Mouse (Mus musculus) v-Abl transformed pro-B cells (cell line): ENCODE results near the gene Clec12b.
"Not testable (repeated sequence)": the region's sequence is repeated elsewhere in the genome, so short reads cannot be mapped to it uniquely, and the experiment has no call there.

ENCODE experiments used
- in situ Hi-C, 2 experiments: fragments of 400-800 bp; cut with MboI; formaldehyde crosslinking; loops; one replicate each; pipeline ENCODE4 v1.15.1; 2025; ENCODE audit not compliant: unreplicated experiment in 2 of 2

The Clec12b gene

GRCm38 (mm10) chr6:129380454-129380853, 5.2 kb downstream of the Clec12b start:
- in situ Hi-C loops, result loop anchor here in 1 of 2 experiments (25.0 kb wide), 2 partner anchors 707 to 1982 kb away; partner anchors contain the start of gene Styk1

DNA sequence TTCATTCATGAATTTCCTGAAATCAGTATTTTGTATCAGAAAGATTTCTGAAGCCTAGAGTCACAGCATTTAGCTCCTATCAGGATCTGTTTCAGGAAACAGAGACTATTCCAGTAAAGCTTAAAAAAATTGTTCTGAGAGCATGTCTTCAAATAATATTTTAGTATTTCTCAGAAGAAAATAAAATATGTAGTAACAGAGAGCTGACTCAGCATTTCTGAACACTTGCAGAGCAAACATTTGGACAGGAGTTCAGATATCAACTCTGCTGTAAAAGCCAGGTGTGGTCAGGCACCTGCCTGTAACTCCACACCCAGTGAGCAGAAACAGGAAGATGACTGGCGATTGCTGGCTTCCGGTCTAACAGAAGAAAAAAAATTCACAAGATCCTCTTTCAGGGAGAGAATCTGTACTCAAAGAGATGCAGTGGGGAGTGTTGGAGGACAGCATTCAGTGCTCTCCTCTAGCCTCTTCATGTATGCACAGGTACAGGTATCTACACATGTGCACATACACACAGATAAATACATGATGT, 10.7 kb downstream of the Clec12b start:
- in situ Hi-C loops, result loop anchor here in 1 of 2 experiments (25.0 kb wide), 2 partner anchors 712 to 1987 kb away; partner anchors contain the start of gene Styk1

GRCm38 (mm10) chr6:129369374-129370132, 16.1 kb downstream of the Clec12b start:
- in situ Hi-C loops, result loop anchor here (5.0 to 10.0 kb wide), 6 partner anchors 37 to 767 kb away; partner anchors contain the start of gene 4922502D21Rik (in 2 of the 2)

DNA sequence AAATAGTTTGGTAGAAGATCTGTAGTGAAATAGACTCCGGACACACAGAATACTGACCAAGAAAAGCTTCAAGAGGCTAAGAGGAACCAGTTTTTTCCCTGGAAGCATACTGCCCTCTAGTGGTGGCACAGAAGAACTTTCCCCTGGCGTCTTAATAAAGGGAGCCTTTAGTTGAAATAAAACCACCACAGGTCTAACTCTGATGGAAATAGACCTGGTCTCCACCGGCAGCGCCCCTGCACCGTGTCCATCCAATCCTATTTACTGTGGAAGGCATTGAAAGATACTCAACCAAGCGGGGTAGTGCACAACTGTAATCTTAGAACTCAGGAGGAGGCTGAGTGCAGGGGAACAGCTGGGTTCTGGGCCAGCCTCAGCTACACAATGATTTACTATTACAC, 19.7 kb downstream of the Clec12b start:
- in situ Hi-C loops, result loop anchor here (5.0 to 10.0 kb wide), 6 partner anchors 34 to 764 kb away; partner anchors contain the start of gene 4922502D21Rik (in 2 of the 2)

DNA sequence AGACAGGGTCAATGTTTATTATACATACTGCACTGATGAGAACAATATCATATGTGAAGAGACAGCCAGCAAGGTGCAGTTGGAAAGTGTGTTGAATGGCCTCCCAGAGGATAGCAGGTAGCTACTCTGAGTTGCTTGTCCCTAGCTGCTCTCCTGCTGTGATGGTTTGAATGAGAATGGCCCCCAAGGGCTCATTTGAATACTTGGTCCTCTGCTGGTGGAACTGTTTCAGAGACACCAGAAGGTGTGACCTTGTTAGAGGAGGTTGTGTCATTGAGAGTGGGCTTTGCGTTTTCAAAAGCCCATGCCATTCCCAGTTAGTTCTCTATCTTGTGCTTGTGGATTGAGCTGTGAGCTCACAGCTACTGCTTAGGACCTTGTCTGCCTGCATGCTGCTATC, 21.7 kb downstream of the Clec12b start:
- in situ Hi-C loops, result loop anchor here (10.0 kb wide), 3 partner anchors 49 to 759 kb away; no protein-coding TSS in a partner anchor

- in situ Hi-C loops, result no loop called here
Measured at GRCm38 (mm10) chr6:129359515-129359914, 26.2 kb downstream of the Clec12b start.

DNA sequence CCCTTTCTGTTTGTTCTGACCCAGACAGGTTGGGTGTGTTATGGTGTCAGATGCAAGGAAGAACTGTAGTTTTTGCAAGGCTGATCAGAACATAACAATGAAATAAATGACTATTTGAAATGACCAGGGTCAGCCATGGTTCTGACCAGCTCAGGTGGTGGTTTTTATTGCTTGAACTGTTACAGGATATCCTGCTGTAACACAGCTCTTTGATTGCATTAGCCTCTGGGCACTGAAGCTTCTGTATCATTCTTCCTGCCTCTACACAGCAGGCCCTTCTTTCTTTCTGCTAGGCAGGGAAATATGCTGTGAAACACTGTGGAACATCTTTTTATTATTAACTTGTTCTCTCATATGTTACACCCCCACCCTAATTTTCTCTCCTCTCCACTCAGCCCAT, 29.2 kb downstream of the Clec12b start:
- in situ Hi-C loops, result no loop called here

DNA sequence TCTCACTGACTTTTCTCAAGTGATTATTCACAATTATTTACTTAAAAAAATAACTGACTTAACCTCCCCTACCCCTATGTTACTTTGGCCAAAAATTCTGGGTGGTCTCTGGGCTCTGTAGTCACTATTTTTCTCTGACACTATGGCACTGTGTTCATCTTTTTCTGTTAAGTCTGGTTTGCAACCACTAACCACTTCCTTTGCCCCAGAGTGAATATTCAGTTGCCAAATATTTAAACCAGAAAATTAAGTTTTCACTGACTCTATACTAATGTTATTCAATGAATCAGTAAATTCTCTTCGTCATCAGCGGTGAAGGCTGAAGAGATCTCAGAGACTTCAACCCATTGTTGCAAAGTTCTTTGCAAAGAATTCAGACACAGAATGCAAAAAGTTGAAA, 29.9 kb downstream of the Clec12b start:
- in situ Hi-C loops, result no loop called here

- in situ Hi-C loops, result no loop called here
Measured at GRCm38 (mm10) chr6:129351091-129351490, 34.6 kb downstream of the Clec12b start.

- in situ Hi-C loops, result no loop called here
Measured at GRCm38 (mm10) chr6:129349524-129350352, 35.9 kb downstream of the Clec12b start.

DNA sequence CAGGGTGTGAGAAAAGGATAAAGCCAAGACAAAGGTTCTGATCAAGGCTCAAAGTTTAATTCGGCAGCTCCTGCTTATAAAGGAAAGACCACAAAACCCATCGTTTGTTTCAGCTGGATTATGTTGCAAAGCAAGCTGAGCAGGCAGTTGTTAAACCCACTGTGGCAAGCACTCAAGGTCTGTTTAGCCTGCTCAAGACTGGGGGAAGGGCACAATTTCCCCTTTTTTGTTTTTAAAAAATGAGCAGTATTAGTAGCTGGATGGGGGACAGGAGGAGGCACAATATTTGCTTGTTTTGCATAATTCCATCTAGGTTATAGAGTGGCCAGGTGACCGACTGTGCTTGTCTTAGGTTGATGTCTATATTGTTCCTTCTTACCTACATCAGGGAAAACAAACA, 41.3 kb downstream of the Clec12b start:
- in situ Hi-C loops, result no loop called here

- in situ Hi-C loops, result not testable (repeated sequence)
Measured at GRCm38 (mm10) chr6:129342391-129342790, 43.3 kb downstream of the Clec12b start, which contains the start of gene Clec12a. Gene Clec12a, plus strand, starts transcription at chr6:129342691.

GRCm38 (mm10) chr6:129337751-129338150, 47.9 kb downstream of the Clec12b start:
- in situ Hi-C loops, result no loop called here

GRCm38 (mm10) chr6:129333674-129334078, 52.0 kb downstream of the Clec12b start:
- in situ Hi-C loops, result loop anchor here (5.0 kb wide), 2 partner anchors 34 to 184 kb away; no protein-coding TSS in a partner anchor

DNA sequence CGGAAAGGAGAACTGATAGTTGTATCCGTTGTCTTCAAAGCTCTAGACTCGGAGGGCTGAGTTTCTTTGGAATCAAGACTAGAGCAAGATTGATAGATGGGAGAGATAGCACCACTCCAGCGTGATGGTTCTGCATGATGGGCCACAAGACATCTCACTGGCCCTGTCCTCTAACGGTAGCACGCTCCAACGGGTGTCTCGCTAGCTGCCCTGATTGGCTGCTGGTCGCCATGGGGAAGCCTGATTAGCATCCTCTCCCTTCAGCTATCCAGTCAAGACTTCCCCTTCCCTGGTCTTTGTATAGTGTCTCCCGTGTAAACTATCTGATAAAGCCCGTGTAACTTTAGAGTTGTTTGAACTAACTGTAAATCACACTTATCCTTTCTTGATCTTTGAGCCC, 54.1 kb downstream of the Clec12b start, which contains the start of gene 4922502D21Rik:
TSS of gene 4922502D21Rik (minus strand) at position 187 of the 400 bp plus-strand sequence.
- in situ Hi-C loops, result loop anchor here (5.0 kb wide), 2 partner anchors 36 to 186 kb away; no protein-coding TSS in a partner anchor

GRCm38 (mm10) chr6:129326568-129327150, 59.0 kb downstream of the Clec12b start:
- in situ Hi-C loops, result loop anchor here in 1 of 2 experiments (10.0 kb wide), 1 partner anchor 522 kb away; no protein-coding TSS in a partner anchor

GRCm38 (mm10) chr6:129326016-129326415, 59.7 kb downstream of the Clec12b start:
- in situ Hi-C loops, result loop anchor here in 1 of 2 experiments (10.0 kb wide), 1 partner anchor 521 kb away; no protein-coding TSS in a partner anchor
